Mouse (Mus musculus): ENCODE measurements around the gene Otop2.

Gene Otop2

DNA sequence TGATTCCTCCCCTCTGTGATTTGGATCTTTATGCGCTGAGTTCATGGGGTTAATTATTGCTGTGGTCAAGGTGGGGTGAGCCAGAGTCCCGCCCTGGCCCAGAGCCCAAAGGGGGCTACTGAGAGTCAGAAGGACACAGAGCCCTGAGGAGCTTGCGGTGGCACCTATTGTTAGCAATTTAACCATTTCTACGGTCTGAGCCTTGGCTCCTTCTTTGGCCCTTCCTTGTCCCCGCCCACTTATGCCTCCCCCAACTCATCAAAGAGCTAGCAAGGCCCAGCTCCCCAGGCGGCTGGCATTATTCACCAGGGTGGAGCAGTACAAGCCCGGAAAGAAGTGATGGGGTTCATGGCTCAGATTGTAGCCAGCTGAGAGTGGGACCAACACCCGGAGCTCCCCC lies at the start of gene Otop2:
Gene Otop2, plus strand, starts transcription at position 301 of the 400 bp plus-strand sequence.
- DNase-seq, result no peak

DNA sequence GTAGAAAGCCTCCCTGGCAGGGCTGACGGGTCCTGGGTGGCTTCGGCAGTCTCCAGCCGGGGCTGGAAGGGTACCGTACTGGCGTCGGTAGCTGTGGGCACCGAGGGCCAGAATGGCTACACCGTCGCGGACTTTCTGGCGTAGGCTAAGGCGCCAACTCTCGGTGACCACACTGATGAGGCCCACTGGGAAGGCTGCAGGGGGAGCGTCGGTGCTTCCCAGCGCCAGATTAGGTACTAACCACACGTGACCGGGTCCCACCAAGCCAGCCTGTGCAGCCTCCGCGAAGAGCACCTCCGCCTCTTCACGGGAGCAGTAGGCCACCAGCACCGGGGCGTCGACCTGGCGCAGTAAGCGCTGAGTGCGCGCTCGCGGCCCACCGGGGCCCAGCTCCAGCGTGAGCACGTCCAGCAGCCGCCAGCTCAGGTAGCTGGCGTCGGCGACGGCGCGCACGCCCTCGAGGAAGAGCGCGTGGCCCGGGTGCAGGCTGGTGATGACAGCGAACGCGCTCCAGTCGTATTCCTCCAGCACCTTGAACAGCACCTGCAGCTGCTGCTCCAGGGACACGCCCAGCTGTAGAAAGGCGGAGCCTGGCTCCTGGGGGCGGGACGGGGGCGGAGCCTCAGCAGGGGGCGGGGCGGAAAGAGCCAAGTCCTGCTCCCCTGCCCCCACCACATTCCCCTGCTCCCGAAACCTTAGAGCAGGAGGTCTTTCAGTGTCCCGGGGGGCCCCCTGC lies 49.0 kb upstream of the Otop2 start:
- DNase-seq, result no peak

DNA sequence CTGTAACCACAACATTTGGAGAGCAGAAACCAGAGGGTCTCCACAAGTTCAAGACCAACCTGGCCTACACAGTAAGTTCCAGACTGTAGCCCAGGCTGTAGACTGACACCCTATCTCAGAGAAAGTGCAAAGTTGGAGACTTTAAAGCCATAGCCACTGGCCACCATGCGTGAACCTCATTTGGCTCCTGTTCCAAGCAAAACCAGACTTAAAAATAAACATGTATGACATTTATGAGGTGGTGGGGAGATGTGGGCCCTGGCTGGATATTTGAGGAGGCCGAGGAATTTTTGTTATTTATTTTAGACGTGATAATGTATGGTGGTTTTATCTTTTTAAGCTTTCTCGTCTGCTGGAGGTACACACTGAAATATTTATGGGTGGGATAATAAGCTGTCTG lies 47.8 kb upstream of the Otop2 start:
- no peak for DNase-seq

DNA sequence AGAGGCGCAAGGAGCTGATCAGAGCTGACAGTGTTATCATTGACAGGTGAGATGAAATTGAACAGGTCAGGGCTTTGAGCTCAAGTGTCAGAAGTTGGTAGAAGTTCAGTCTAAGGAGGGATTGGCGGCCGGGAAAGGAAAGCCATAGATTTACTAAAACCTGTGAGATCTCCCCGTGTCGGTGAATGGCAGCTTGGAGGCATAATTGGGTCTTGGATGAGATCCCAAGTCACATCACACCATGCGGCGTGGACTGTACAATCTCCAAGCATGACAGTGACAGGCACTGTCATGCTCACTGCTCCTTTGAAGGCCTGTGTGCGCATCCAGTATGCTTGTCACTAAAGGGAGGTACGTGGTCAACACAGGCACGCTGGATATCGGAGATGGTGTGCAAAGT lies 44.0 kb upstream of the Otop2 start:
- no peak for DNase-seq

DNA sequence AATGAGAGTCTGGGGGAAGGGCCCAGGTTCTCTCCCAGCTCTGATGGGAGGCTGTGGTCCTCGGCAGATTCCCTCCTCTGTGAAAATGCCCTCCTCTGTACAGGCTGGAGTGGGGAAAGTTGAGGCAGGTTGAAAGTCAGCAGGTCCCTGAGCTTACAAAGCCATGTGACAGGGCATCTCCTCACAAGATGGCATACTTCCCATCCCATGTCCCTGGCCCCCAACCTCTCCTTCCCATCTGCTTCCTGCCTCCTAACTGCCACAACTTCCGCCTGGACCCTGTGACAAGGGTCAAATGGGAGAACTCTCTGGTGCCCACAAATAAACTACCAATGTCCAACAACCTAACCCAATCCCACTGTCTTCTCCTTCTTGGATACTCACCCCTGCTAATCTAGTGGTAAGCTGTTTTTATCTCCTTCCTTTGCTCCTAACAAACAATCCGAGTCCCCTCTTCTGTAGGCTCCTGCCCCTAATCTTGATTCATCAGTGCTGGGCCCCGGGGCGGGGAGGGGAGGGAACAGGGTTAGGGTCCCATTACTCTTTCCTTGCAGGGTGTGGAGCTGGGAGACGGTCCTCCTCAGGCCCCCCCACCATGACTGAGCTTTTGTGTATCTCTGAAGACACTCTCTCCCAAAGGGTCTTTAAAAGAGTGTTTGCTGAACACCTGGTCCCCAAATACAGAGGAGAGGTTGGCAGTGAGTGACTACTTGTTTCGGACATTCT lies 42.7 kb upstream of the Otop2 start:
- DNase-seq, result no peak

DNA sequence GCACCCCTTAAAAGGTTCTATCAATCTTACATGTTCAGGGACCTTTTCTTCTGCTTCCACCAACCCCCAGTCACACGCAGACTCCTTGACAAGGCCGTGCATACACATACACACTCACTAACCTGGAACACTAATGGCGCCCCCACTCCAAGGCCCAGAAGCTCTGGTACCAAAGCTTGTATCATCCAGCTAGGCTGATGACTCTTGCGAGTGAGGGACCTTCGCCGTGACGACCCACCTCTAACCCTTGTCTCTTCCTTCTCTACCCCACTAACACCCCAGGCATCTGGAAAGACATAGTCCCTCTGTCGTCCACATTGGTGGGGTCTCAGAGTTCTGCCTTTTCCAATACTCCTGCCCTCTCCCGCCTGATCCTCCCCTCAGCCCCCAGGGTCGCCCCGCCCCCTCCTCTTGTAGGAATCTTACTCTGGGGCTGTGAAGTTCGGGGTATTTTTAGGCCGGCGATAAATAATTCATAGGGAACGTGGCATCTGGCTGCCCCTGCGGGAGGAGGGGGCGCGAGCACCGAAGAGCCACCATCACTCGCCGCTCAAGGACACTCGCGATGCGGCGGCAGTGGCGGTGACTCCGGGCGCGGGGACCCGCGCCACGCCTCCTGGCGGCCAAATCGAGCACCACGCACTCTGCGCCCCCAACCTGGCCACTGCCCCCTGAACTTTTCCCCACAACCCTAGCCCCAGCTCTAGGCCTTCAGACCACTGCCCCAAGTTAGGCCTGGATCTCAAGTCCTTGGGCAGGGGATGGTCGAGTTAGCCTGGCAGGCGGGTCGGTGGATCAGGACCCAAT lies 41.9 kb upstream of the Otop2 start:
- DNase-seq, result peak; percentile 27

DNA sequence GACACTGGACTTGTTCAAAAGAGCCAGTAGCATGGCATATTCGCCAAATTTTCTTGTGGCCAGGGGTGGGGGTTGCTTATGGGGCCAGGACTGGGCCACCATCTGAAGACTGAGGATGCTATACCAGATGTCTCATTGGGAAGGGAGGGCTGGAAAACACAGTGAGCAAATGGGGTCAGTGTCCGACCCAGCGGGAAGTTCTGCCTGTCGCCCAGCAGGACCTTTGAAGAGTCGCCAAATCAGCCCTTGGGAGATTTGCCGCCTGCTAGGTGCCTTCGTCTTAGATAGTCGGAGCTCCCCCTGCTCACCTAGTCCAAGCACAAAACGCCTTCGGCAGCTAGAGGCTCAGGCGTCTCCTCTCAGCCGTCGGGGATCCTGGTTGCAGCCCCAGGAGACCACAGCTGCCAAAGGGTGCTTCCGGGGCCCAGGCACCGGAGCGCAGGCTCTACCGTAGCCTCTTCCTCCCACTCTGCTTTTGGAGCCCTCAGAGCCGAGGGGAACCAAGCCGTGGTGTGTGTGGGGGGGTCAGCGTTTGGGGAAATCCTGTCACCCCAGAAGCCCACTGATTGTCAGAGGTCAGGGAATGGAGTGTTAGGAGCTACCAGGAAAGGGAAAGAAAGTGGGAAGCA lies 41.1 kb upstream of the Otop2 start:
- DNase-seq, result no peak

DNA sequence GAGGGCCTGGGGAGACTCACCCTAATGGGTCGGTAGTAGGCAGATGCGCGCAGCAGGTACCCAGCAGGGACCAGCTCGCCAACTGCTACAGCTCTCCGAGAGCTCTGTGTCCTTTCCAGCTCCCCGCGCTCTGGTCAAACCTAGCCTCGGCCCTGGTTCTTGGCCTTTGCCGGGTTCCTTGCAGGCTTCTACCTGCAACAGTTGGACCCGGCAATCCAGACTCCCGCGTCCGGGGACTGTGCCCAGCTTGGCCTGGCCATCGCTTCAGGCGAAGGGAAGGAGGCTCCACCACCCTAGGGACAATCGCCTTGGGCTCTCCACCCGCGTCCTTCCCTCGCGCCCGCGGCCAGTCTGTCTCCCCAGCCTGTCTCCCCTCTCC lies 40.6 kb upstream of the Otop2 start:
- no peak for DNase-seq

DNA sequence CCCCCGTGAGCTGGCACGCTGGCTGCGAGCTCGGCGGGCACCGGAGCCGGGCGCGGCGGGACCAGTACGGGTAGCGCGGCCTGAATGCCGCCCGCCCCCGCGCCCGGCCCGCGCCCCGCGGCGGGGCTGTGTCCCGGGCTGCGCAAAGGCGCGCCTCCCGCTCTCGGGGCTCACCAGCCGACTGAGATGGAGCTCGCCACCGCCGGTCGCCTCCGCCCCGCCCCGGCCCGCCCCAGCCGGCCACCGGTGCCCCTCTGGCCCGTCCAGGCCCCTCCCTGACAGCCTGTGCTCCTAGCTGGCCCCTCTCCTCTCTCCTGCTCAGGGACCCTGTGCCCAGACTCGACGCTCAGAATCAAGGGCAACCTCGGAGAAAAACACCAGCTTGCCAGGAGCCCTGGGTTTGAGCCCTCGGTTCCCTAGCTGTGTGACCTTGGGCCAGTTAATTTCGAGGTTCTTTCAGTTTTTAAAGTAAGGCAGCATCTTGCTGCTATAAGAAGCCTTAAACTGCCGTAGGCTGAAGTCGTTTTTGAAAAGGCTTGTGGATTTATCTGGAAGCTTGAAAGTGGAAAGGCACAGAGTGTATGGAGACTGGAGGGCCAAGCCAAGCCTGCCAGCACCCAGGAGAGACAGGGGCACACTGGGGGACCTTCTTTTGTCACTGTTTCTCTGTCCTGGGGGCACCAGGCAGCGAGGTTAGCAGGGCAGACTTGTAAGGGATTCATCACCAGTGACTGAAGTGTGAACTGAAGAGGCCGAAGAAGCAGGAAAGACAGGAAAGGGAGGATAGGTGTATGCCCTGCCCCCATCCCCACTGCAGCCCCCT lies 39.7 kb upstream of the Otop2 start, which contains the start of gene Grin2c:
Gene Grin2c, minus strand, starts transcription at position 183 of the 823 bp plus-strand sequence.
- DNase-seq, result no peak

DNA sequence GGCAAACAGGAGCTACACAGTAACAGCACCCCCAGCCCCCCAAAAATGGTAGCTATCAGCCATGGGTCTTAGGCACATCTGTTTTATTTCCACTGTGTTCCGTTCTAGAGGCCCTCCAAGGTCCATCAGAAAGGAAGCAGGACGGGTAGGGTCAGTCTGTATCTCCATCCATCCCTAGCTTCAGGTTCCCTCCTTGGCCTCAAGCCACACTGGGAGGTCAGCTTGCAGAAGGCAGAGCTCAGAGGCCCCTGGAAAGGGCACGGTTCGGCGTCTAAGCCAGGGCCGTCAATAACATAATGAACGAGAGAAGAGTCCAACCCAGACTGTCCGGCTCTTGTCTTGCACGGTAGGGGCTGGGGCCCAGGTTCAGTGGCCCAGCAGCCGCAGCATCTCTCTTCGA lies 39.0 kb upstream of the Otop2 start:
- DNase-seq, result no peak

DNA sequence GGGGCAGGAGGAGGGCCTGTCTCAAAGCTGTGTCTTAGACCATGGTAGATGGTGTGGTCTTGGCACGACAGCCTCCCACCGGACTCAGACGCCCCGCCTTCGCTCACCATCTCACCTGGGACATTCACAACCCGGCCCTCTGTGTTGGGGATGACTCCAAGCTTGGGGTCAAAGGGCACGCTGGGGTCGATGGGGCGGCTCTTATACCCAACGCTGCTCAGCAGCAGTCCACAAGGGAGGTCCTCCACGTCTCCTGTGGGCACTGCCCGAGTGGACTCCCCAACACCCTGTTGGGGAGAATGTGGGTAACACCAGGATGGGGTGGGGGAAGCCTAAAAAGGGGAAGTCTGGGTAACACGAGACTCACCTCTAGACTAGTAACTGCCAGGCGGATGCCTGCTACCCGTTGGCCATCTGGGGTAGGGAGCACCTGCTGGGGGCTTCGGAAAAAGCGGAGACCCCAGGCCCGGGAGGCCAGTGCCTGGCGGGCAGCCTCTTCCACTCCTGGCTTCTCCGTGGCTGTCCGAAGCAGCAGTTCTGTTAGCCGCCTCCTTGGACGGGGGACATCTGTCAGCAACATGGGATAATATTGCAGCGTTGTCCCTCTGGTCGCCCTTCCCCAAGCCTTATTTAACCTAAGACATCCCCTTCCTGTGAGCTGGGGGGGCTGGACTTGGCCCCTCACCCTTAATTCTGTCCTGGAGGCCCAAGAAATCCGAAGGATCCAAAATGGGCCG lies 37.5 kb upstream of the Otop2 start:
- no peak for DNase-seq

DNA sequence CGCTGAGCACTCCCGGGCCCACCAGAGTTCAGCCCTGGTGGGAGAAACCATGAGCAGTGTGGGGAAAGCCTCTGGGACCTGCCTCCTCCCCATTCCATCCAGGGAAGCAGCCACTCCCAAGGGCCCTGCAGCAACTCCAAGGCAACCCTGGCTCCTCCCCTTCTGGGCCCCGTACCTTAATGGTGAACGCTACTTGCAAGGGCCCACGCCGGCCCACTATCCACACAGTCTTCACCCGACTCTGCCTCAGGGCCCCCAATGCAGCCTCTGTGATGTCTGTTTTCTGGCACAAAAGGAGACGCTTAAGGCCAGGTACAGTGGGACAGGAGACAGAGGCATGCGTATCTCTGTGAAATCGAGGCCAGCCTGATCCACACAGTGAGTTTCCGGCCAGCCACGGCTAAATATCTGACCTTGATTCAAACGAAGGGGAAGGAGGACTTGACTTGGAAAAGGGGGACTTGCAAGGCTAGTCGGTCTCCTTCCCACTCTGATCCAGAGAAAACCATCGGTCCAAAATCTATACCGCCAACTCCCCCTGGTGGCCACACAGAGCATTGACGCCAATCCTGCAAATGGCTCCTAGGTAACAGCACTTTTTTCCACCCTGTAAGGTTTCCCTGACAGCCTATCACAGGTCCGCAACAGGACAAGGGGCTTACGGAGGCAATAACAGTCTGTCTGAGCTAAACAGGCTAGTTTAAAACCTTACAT lies 36.7 kb upstream of the Otop2 start:
- DNase-seq, result peak; percentile 71

DNA sequence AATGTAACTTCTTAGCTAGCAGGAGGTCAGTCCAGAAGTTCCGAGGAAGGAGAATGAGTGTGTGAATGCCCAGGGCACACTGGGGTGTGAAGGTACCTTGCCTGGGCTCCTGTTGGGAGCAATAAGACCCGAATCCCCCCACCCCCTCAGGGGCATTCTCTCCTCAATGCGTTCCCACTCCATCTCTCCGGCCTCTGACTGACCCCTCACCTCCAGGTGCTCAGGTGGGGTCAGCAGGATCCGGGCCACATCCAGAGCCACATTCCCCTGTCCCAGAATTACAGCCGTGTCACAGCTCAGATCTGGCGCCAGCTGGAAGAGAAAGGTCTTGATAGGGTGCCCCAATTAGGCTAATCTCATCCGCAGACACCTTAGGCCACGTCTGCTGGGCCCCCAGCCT lies 35.9 kb upstream of the Otop2 start:
- DNase-seq, result no peak

DNA sequence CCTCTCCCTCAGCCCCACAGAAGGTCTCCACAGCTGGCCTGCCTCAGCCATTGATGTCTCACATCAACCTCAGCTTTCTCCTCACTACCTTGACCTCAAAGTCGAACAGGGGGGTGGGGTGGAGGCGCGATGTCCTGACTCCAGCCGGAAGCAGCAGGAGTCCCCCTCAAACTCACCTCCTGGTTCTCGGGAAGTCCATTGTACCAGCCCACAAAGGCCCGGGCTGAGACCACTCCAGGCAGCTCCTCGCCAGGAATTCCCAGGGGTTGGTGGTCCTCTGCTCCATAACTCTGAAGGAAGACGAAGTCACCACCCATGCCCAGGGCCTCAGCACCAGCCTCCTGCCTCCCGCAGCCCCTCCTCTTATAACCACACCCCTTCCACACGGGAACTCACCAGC lies 35.5 kb upstream of the Otop2 start:
- no peak for DNase-seq

DNA sequence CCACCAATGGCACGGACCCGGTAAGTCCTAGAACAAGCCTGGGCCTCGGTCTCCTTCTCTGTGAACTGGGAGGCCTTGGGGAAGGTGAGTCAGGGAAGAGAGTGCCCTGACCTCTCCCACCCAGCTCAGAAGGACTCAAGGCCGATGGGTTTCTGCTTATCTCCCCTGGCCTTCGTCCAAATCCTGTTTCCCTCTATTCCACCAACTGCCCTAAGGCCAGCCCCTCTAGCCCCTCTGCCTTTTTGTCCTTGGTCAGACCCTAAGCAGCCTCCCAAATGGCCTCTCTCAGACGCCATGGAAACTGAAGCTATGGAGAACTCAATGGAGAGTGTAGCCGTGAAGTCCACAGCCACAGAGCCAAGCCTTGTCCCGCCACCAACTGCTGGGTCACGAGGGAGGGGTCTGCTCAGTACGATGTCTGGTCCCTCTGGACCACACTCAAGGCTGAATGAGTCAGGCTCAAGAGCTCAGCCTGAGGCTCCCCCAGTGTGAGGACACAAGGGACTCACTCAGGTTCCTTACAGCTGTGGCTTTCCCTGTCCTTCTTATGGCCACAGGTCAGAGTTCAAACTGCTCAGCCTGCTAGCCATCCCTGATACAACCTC lies 34.0 kb upstream of the Otop2 start:
- DNase-seq, result no peak

DNA sequence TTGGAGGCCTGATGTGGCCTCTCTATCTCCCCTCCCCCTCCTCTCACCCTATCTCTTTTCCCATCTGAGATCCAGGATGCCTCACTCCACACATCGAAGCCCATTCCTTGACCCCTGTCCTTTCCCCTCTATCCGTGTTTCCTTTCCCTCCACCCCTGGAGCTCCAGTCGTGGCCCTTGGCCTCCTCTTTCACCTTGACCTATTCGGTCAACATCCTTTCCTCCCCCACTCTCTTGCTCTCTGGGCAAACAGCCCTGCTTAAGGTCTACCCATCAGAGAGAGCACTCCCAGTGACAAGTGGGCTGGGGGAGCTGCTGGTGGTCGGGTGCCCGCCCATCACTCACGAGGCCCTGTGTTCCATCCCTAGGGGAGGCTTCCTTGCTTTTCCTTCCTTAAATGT lies 33.2 kb upstream of the Otop2 start:
- DNase-seq, result no peak

DNA sequence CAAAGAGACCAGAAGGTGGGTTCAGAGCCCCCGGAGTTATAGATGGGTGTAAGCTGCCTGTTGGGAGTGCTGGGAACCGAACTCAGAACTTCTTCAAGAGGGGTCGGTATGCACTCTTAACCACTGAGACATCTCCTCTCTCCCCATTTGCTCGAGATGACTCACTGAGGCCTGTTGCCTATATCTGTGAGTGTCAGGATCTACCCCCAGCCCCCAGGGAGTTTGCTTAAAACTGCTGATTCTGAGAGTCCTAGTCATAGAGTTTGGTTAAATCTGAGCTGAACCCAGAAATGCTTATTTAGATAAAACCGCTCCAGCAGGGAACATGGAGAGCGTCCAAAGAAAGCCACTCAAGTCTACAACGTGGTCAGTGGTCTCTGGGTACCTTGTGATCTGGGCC lies 32.8 kb upstream of the Otop2 start:
- DNase-seq, result no peak

DNA sequence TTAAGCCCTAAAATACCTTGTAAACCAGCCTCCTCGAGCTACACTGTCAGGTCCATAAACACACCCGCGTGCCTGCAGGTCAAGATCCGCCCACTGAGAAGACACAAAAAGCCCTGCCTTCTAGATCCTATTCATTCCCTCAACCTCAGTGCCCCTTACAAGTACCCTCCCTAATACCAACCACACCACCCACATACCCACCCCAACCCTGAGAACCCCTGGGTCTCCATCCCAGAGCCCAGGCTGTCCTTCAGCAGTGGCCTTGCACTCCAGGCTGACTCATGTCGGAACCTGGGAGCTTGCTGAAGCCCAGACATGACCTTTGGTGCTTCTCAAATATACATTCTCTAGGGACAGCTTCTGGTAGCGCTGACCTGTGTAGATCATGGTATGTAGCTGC lies 32.2 kb upstream of the Otop2 start:
- no peak for DNase-seq

DNA sequence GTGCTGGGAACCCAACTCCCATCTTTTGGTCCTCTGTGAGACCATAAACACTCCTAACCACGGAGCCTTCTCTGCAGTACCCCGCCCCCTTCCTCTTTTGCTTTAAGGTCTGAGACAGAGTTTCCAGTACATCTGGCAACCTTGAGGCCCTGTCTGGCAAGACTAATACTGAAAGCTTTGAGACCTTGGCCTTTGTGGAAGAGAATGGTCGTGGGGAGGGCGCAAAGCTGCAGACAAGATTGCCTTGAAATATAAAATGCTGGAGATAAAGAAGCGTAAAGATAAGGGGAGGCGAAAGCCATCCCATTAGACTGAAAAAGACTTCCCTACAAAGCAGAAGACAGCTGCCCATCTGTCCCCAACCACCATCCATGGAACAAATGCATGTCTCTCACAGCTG lies 31.5 kb upstream of the Otop2 start:
- DNase-seq, result no peak

DNA sequence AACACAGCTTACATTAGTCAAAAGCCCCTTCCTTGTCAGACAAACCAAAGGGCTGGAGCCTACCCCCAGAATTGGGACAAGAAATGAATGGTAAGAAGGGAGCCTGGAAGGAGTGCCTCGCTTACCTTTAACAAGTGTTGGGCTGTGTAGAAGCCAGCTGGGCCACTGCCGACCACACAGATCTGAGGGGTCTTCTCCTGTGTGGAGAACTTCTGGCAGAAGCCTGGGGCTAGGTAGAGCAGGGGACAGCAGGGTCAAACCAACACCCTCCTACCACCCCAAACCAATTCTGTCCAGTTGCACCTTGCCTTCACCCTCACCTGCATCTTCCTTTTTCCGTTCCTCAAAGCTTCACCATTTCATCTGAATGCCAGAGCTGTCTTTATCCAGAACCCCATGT lies 31.0 kb upstream of the Otop2 start:
- DNase-seq, result no peak

Data from thymus, postnatal 25 days (tissue).